Mouse (Mus musculus): ENCODE data around the gene H2al1g.
"Not testable (repeated sequence)": the region's sequence is repeated elsewhere in the genome, so short reads cannot be mapped to it uniquely, and the experiment has no call there.

H2al1g gene

DNA sequence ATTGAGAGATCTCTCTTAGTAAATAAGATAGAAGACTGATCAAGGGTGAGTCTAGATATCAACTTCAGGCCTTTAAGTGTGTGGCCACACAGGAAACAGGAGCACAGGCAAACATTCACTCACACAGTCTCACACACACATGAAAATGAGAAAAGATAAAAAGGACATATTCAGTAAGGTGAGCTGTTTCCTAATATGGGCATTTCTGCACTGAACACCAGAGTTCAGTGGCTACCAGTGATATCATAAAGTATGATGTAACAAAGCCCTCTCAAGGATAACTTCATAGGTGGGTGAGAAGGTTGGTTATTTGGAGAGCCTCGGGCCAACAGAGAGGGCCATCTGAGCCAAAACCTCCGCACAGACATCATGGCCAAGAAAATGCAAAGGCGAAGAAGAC lies at the start of gene H2al1g:
H2al1g (plus strand) TSS at position 301 of the 400 bp plus-strand sequence.
- not testable (repeated sequence) for DNase-seq (ENCODE audit: extremely low spot score, low read depth, low spot score)

DNA sequence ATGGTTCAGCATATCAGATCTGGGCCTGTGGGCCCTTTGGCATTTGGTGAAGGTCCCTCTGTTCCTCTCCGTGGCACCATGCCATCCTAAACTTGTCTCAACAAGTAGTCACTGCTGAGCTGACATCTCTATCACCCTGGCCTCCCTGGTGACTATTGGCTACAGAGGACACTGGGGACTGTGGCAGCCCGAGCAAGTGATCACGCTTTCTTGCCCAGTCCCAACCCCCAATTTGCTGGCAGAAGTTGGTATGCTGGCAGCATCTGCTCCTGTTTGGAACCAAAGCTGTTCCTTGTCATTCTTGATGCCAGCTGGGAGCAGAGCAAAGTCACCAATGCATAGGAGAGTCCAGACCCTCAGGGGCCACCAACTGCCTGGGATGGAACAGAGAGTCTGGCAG lies 49.0 kb upstream of the H2al1g start:
- DNase-seq (ENCODE audit: extremely low spot score, low read depth, low spot score): no peak

GRCm38 (mm10) chrX:11273190-11273589 lies 44.9 kb upstream of the H2al1g start:
- no peak for DNase-seq (ENCODE audit: extremely low spot score, low read depth, low spot score)

GRCm38 (mm10) chrX:11277083-11277482 lies 41.0 kb upstream of the H2al1g start:
- no peak for DNase-seq (ENCODE audit: extremely low spot score, low read depth, low spot score)

DNA sequence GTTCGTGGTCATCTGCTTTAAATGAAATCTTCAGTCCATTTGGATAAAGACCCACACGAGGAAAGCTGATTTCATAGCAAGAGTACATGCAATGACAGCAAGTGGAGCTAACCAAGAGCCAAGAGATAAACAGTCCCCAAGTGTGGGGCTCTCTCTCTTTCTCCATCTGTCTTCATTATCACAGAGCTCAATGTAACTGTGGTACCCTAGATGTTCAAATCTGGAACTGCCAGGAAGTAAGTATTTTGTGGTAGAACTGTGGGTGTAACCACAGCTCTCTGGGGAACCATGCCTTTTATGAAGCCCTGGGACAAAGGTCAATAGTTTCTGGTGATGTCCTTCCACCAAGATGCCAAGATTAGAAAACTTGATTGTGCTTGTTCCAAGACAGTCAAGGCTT lies 37.3 kb upstream of the H2al1g start:
- no peak for DNase-seq (ENCODE audit: extremely low spot score, low read depth, low spot score)

DNA sequence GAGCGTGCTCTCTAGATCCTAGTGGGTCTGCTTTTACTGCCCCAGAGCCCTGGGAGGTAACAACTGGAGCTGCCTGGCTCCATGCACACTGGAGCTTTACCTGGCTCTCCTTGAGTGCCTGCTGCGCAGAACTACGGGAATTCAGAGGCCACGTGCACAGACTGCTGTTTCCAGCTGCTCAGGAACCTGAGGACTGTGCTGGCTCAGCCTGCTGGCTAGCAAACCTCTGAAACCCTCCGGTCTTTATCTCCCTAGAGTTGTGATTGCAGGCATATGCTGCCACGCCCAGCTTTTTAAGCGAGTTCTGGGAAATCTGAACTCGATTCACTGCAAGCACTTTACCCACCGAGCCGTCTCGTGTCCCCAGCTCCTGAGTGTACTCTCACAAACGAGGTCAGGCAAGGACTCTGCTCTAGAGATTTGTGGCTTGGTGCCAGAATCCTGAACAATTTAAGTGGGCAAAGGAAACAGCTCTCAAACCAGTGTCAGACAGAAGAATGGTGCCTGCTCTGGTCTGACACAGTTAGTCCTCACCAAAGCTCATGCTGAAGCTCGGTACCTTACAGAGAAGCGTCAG lies 29.7 kb upstream of the H2al1g start:
- DNase-seq (ENCODE audit: extremely low spot score, low read depth, low spot score): no peak

GRCm38 (mm10) chrX:11289244-11289643 lies 28.8 kb upstream of the H2al1g start:
- no peak for DNase-seq (ENCODE audit: extremely low spot score, low read depth, low spot score)

GRCm38 (mm10) chrX:11298957-11299356 lies 19.1 kb upstream of the H2al1g start, which contains the start of gene H2al1a:
Gene H2al1a (plus strand): TSS chrX:11299257.
- not testable (repeated sequence) for DNase-seq (ENCODE audit: extremely low spot score, low read depth, low spot score)

DNA sequence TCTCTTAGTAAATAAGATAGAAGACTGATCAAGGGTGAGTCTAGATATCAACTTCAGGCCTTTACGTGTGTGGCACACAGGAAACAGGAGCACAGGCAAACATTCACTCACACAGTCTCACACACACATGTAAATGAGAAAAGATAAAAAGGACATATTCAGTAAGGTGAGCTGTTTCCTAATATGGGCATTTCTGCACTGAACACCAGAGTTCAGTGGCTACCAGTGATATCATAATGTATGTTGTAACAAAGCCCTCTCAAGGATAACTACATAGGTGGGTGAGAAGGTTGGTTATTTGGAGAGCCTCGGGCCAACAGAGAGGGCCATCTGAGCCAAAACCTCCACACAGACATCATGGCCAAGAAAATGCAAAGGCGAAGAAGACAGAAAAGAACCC lies 15.9 kb upstream of the H2al1g start, which contains the start of gene H2al1b:
H2al1b (plus strand) TSS at position 301 of the 400 bp plus-strand sequence.
- not testable (repeated sequence) for DNase-seq (ENCODE audit: extremely low spot score, low read depth, low spot score)

DNA sequence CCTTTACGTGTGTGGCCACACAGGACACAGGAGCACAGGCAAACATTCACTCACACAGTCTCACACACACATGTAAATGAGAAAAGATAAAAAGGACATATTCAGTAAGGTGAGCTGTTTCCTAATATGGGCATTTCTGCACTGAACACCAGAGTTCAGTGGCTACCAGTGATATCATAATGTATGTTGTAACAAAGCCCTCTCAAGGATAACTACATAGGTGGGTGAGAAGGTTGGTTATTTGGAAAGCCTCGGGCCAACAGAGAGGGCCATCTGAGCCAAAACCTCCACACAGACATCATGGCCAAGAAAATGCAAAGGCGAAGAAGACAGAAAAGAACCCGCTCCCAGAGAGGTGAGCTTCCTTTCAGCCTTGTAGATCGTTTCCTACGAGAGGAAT lies 12.7 kb upstream of the H2al1g start, which contains the start of gene H2al1c:
H2al1c (plus strand) TSS at position 301 of the 400 bp plus-strand sequence.
- DNase-seq (ENCODE audit: extremely low spot score, low read depth, low spot score): not testable (repeated sequence)

- DNase-seq (ENCODE audit: extremely low spot score, low read depth, low spot score): not testable (repeated sequence)
Observed at GRCm38 (mm10) chrX:11308524-11308923, 9.5 kb upstream of the H2al1g start, which contains the start of gene H2al1d. Gene H2al1d (plus strand): TSS chrX:11308824.

GRCm38 (mm10) chrX:11311634-11312033 lies 6.4 kb upstream of the H2al1g start, which contains the start of gene H2al1e:
Gene H2al1e (plus strand): TSS chrX:11311934.
- DNase-seq (ENCODE audit: extremely low spot score, low read depth, low spot score): not testable (repeated sequence)

- not testable (repeated sequence) for DNase-seq (ENCODE audit: extremely low spot score, low read depth, low spot score)
Observed at GRCm38 (mm10) chrX:11314858-11315257, 3.2 kb upstream of the H2al1g start, which contains the start of gene H2al1f. Gene H2al1f (plus strand): TSS chrX:11315158.

DNA sequence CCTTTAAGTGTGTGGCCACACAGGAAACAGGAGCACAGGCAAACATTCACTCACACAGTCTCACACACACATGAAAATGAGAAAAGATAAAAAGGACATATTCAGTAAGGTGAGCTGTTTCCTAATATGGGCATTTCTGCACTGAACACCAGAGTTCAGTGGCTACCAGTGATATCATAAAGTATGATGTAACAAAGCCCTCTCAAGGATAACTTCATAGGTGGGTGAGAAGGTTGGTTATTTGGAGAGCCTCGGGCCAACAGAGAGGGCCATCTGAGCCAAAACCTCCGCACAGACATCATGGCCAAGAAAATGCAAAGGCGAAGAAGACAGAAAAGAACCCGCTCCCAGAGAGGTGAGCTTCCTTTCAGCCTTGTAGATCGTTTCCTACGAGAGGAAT lies 3.1 kb downstream of the H2al1g start, which contains the start of gene H2al1h:
H2al1h (plus strand) TSS at position 301 of the 400 bp plus-strand sequence.
- DNase-seq (ENCODE audit: extremely low spot score, low read depth, low spot score): not testable (repeated sequence)

GRCm38 (mm10) chrX:11324359-11324758 lies 6.3 kb downstream of the H2al1g start, which contains the start of gene H2al1i:
Gene H2al1i (plus strand): TSS chrX:11324659.
- not testable (repeated sequence) for DNase-seq (ENCODE audit: extremely low spot score, low read depth, low spot score)

GRCm38 (mm10) chrX:11327522-11327921 lies 9.5 kb downstream of the H2al1g start, which contains the start of gene H2al1j:
Gene H2al1j (plus strand): TSS chrX:11327822.
- not testable (repeated sequence) for DNase-seq (ENCODE audit: extremely low spot score, low read depth, low spot score)

GRCm38 (mm10) chrX:11345762-11346161 lies 27.7 kb downstream of the H2al1g start:
- DNase-seq (ENCODE audit: extremely low spot score, low read depth, low spot score): no peak

DNA sequence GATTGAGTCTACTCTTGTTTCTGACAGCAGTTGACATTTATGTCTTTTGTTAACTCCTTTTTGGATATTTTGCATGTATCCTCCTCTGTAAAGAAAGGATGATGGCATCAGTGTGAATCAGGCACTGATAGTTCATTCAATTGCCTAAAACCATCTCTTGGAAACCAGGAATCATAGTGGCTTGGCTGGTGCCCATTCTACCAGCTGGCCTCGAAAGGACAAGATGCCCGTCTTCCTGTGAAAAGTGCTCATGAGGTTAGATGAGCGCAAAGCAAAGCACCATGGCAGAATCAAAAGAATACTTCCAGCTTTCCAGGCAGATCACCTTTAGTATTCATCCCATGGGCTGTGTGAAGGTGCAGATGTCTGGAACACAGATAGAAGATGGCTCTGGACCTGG lies 28.7 kb downstream of the H2al1g start:
- DNase-seq (ENCODE audit: extremely low spot score, low read depth, low spot score): no peak

DNA sequence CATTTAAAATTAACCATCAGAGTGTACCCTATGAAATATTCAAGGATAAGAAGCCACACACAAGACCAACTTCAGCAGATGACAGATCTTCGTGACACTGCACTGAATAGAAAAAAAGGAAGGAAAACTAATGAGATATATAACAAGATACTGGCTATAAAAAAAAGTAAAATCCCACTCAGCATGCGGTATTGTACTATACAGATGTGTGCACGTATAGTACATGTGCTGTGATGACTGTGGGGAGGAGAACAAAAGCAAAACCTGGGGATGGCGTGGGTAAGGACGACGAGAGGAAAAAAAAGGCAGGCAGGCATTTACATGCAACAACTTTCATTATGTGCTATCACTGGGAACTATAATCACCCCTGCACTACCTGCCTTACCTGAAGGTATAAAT lies 42.8 kb downstream of the H2al1g start:
- DNase-seq (ENCODE audit: extremely low spot score, low read depth, low spot score): no peak

GRCm38 (mm10) chrX:11361261-11361660 lies 43.2 kb downstream of the H2al1g start:
- DNase-seq (ENCODE audit: extremely low spot score, low read depth, low spot score): no peak

DNA sequence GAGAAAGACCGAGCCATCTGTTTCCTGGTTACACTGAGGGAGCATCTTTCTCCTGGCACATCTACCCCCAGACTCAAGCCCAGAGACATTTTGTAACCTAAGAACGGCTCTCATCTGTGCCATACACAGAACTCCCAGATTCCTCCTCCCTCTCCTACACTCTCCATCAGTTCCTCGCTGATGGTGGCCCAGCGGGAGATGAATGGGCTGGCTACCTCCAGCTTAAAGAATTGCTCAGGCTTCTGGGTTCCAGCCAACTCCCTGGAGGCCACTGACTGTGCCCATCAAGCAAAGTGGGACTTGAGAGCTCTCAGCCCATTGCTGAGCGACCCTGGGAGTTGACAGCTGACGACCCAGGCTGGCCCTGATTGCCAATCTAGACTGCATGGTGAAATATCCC lies 45.8 kb downstream of the H2al1g start:
- DNase-seq (ENCODE audit: extremely low spot score, low read depth, low spot score): no peak

DNA sequence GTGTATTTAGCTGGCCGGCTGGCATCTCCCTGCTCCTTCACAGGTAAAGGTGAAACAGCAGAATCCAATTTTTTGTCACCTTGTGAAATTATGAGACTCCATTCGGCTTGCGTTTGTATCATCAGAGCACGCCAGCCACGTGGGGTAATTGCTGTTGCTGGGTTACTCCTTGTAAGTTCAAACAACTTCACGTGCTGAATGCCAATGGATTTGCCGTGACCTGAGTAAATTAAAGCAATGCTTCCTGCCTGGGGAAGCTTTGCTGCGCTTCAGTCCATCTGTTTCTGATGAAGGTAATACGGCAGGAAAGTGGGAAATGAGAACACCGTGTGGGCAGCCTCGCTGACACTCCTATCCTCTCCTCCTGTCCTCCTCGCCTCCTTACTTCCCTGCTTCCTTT lies 47.1 kb downstream of the H2al1g start:
- no peak for DNase-seq (ENCODE audit: extremely low spot score, low read depth, low spot score)
